Mouse (Mus musculus) olfactory bulb, adult 2 months (tissue): Measurements from ENCODE around the gene Glis2. TPM values are rescaled to one million over a fixed set of nuclear protein-coding genes. Genes with fewer than 3 reads are reported as not detected.
A peak's percentile ranks its signal among the peaks of the same experiment; 100 is the strongest.

Experiments used
- H3K27ac ChIP-seq: fragments of 200-500 bp; 2 replicates; pipeline ENCODE4 v1.5.1; 2012; ENCODE audit warnings: low read depth, low read length; ENCODE audit not compliant: insufficient read depth
- H3K4me1 ChIP-seq: fragments of 200-500 bp; 2 replicates; pipeline ENCODE4 v1.6.1; 2012; ENCODE audit warnings: low read length; ENCODE audit not compliant: control insufficient read depth, insufficient read depth
- H3K4me3 ChIP-seq: fragments of 200-500 bp; 2 replicates; pipeline ENCODE4 v1.5.1; 2012; ENCODE audit warnings: mild to moderate bottlenecking, low read depth, low read length, moderate library complexity; ENCODE audit not compliant: insufficient read depth
- CTCF ChIP-seq: fragments of 200-500 bp; IDR thresholded peaks from 2 replicates; pipeline ENCODE4 v1.5.1; 2012; ENCODE audit warnings: low read depth, mild to moderate bottlenecking, low read length, moderate library complexity; ENCODE audit not compliant: insufficient read depth
- POLR2A ChIP-seq: fragments of 200-500 bp; IDR thresholded peaks from 2 replicates; pipeline ENCODE4 v1.6.1; 2012; ENCODE audit warnings: mild to moderate bottlenecking, low read depth, low read length, moderate library complexity; ENCODE audit not compliant: insufficient read depth
- WGBS: fragments of 180-500 bp; shearing (Covaris S2); methylation state at CpG from one replicate; pipeline ENCODE4 v1.1.7; 2018; 5-methylcytosine and 5-hydroxymethylcytosine counted together
- polyA plus RNA-seq: library from polyadenylated mRNA; stranded (reverse); fragments of >200 nt; gene quantifications from 2 replicates; pipeline ENCODE4 v1.2.4, GENCODE M21; 2012; ENCODE audit warnings: low replicate concordance; ENCODE audit not compliant: missing spikeins, insufficient read depth, insufficient read length

The Glis2 gene
- polyA plus RNA-seq, 1 experiment: not detected

GRCm38 (mm10) chr16:4592909-4593875, 1.3 kb upstream of the Glis2 start:
- H3K27ac ChIP-seq: peak overlapping the region; percentile 17; the same call in 1 of the 2 replicates
- peak overlapping the region; percentile 80 for H3K4me3 ChIP-seq
- TF ChIP-seq POLR2A (no peak), CTCF (no peak)
- 19% methylated on average over 32 of the region's 32 CpGs for WGBS
- peaks cover 29% of the 10 kb centered on the region for H3K4me1 ChIP-seq

DNA sequence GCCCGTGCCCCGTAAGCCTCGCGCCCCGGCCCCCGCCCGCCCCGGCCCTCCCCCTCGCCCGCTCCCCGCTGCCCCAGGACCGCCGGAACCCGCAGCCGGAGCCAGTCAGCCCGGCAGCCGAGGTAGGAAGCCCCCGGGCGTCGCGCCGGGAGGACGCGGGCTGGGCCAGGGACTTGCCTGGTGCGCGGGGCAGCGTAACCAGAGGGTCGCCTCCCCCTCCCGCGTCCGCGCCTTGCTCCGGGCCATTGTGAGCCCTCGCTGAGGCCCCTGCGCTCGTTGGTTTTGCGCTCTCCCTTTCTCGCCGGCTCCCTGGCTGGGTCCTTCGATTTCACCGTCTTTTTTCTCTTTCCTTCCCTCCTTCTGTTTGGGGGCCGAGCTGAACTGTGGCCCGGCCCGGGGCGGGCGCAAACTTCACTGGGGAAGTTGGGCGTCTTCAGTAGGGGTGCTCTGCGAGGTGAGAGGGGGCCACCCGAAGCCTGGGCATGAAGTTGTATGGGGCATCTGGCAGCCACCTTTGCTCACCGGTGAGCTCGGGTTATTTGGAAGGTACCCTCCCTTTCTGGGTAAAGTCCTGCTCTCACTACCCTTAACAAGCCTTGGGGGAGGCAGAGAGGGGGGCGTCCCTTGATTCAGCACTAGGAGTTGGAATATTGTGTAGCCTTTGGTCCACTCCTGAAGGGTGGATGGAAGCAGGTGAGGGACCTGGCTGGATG, 457 bp downstream of the Glis2 start:
- Histone ChIP-seq H3K4me1 (peaks cover 39% of the 10 kb centered on the region), H3K4me3 (peak overlapping the region; percentile 80), H3K27ac (no peak overlapping the region)
- no peak for TF ChIP-seq CTCF
- no peak for TF ChIP-seq POLR2A
- WGBS: 2% methylated on average over 50 of the region's 52 CpGs

- Histone ChIP-seq H3K27ac (no peak overlapping the region), H3K4me3 (peak overlapping the region; percentile 80), H3K4me1 (peaks cover 39% of the 10 kb centered on the region)
- WGBS: 29% methylated on average over 5 of the region's 5 CpGs
- no peak for TF ChIP-seq CTCF
- no peak for TF ChIP-seq POLR2A
Observed at GRCm38 (mm10) chr16:4595527-4595963, 1.0 kb downstream of the Glis2 start.

- H3K4me1 ChIP-seq: peaks cover 39% of the 10 kb centered on the region
- no peak for TF ChIP-seq CTCF
- TF ChIP-seq POLR2A: no peak
- peak overlapping the region; percentile 80; the same call in 1 of the 2 replicates for H3K4me3 ChIP-seq
- H3K27ac ChIP-seq: no peak overlapping the region
- WGBS: 29% methylated on average over 3 of the region's 3 CpGs
Observed at GRCm38 (mm10) chr16:4596141-4596728, 1.7 kb downstream of the Glis2 start.

GRCm38 (mm10) chr16:4596836-4597235, 2.3 kb downstream of the Glis2 start:
- WGBS: 34% methylated on average over 2 of the region's 2 CpGs
- H3K4me1 ChIP-seq: peaks cover 39% of the 10 kb centered on the region
- TF ChIP-seq POLR2A: no peak
- TF ChIP-seq CTCF: no peak
- no peak overlapping the region for H3K4me3 ChIP-seq
- H3K27ac ChIP-seq: no peak overlapping the region

DNA sequence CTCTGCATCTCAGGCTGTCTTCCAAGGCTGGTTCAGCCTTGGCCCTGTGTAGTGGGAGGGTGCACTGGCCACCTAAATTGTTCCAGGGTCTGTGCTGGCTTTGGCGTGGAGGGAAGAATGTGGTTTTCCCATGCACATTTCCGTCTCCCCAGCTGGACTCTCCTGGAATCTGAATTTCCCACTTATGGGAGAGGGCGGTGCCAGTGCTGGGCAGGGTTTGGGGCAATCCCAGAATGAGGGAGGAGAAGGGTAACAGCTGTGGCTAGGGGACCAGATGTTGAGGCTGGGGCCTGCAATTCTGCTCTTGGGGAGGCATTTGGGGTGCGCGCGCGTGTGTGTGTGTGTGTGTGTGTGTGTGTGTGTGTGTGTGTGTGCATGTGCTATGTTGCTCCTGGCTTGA, 2.8 kb downstream of the Glis2 start:
- WGBS: 73% methylated on average over 7 of the region's 7 CpGs
- no peak overlapping the region for H3K27ac ChIP-seq
- TF ChIP-seq POLR2A (no peak), CTCF (no peak)
- H3K4me1 ChIP-seq: peaks cover 41% of the 10 kb centered on the region
- H3K4me3 ChIP-seq: no peak overlapping the region

GRCm38 (mm10) chr16:4598041-4598440, 3.5 kb downstream of the Glis2 start:
- 87% methylated on average over 5 of the region's 5 CpGs for WGBS
- Histone ChIP-seq H3K4me3 (no peak overlapping the region), H3K4me1 (peaks cover 48% of the 10 kb centered on the region), H3K27ac (no peak overlapping the region)
- TF ChIP-seq POLR2A: no peak
- no peak for TF ChIP-seq CTCF

DNA sequence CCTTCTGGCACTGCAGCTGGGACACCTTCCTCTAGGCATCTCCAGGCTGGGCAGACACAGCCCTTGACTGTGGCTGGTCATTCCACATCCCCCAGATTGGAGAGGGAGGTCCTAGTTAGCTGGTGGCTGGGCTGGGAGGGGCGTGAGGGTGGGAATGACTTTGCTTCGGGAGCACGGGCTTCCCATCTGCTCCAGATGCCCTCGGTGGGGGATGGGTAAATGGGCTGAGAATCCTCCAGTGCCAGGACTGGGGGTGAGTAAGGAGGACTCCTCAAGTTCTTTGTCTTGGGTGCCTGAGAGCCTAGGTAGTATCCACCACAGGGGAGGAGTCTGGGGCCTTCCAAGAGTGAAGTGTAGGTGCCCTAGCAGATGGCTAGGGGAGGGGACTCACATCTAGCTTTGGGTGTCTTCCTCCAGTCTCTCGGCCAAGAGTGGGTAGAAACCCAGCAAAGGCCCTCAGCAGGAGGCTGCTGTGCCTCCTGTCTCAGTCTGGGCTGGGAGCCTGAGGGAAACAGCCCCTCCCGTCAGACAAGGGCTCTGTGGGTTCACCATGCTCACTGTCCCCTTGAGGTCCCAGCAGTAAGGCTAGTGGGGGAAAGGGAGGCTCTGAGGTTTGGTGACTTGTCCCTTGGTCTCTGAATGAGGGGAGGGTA, 4.5 kb downstream of the Glis2 start:
- Histone ChIP-seq H3K4me1 (peaks cover 50% of the 10 kb centered on the region), H3K27ac (no peak overlapping the region), H3K4me3 (no peak overlapping the region)
- TF ChIP-seq POLR2A (no peak), CTCF (no peak)
- 34% methylated on average over 6 of the region's 6 CpGs for WGBS

GRCm38 (mm10) chr16:4599616-4600015, 5.1 kb downstream of the Glis2 start:
- Histone ChIP-seq H3K4me1 (peaks cover 50% of the 10 kb centered on the region), H3K4me3 (no peak overlapping the region), H3K27ac (no peak overlapping the region)
- TF ChIP-seq POLR2A: no peak
- no peak for TF ChIP-seq CTCF
- WGBS: 82% methylated on average over 3 of the region's 3 CpGs
